Mouse (Mus musculus): ENCODE data around the gene Gm17334. TPM values are rescaled to one million over a fixed set of nuclear protein-coding genes. Genes with fewer than 3 reads are reported as not detected.

Gene Gm17334
- polyA plus RNA-seq, 1 experiment: 0.18 TPM

DNA sequence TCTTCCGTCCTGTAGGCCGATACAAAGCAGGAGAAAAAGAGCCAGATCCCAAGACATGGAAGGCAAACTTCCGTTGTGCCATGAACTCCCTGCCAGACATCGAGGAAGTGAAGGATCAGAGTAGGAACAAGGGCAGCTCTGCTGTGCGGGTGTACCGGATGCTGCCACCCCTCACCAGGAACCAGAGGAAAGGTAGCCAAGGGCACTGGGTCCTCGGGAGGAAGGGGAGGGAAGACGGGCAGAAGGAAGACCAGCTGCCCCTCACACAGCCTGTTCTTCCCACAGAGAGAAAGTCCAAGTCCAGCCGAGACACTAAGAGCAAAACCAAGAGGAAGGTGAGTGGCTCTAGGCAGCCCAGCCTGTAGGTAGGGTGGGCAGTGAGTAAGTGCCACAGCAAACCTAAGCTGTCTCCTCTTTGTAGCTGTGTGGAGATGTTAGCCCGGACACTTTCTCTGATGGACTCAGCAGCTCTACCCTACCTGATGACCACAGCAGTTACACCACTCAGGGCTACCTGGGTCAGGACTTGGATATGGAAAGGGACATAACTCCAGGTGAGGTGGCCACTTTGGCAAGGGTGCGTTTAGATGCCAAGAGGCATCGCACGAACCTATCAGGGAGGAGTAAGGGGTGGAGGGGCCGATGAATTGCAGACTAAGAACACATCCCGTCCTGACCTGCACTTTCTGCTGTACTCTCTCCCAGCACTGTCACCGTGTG is 814 bp upstream of the Gm17334 start:
- no peak overlapping the region for H3ac ChIP-seq (ENCODE audit: control insufficient read depth, insufficient read length, low read depth)
- peaks cover 73% of the 10 kb centered on the region for H3K79me2 ChIP-seq (ENCODE audit: control insufficient read depth, insufficient read depth)
- no peak for TF ChIP-seq MAX (IDR thresholded peaks at IDR 0.05)
- TF ChIP-seq CTCF (IDR thresholded peaks at IDR 0.05; ENCODE audit: control insufficient read depth, insufficient read depth, insufficient read length): no peak
- TF ChIP-seq MYOG (IDR thresholded peaks at IDR 0.05; ENCODE audit: control insufficient read depth, extremely low read depth, insufficient read length): no peak
- TF ChIP-seq FOSL1 (IDR thresholded peaks at IDR 0.05; ENCODE audit: insufficient read depth, low read length, poor library complexity, severe bottlenecking): no peak
- no peak for TF ChIP-seq MYOD1 (IDR thresholded peaks at IDR 0.05; ENCODE audit: control insufficient read depth, insufficient read length, low read depth)
- TF ChIP-seq CEBPB (IDR thresholded peaks at IDR 0.05; ENCODE audit: low read depth): no peak
- TF ChIP-seq USF1 (IDR thresholded peaks at IDR 0.05; ENCODE audit: low read depth): no peak
- no peak overlapping the region for H3K4me3 ChIP-seq (ENCODE audit: insufficient read depth, poor library complexity, severe bottlenecking)
- peaks cover 80% of the 10 kb centered on the region for H3K36me3 ChIP-seq (ENCODE audit: control insufficient read depth, insufficient read depth)
- peaks cover 52% of the 10 kb centered on the region for H3K79me3 ChIP-seq (ENCODE audit: low read depth)
- H3K27me3 ChIP-seq (ENCODE audit: control insufficient read depth, insufficient read depth, insufficient read length): no peaks in the 10 kb centered on the region

- TF ChIP-seq CTCF (IDR thresholded peaks at IDR 0.05; ENCODE audit: control insufficient read depth, insufficient read depth, insufficient read length) (no peak), MYOD1 (IDR thresholded peaks at IDR 0.05; ENCODE audit: control insufficient read depth, insufficient read length, low read depth) (no peak), CEBPB (IDR thresholded peaks at IDR 0.05; ENCODE audit: low read depth) (no peak), FOSL1 (IDR thresholded peaks at IDR 0.05; ENCODE audit: insufficient read depth, low read length, poor library complexity, severe bottlenecking) (no peak), MAX (IDR thresholded peaks at IDR 0.05) (no peak), USF1 (IDR thresholded peaks at IDR 0.05; ENCODE audit: low read depth) (no peak), MYOG (IDR thresholded peaks at IDR 0.05; ENCODE audit: control insufficient read depth, extremely low read depth, insufficient read length) (no peak)
- no peak overlapping the region for H3ac ChIP-seq (ENCODE audit: control insufficient read depth, insufficient read length, low read depth)
- peaks cover 50% of the 10 kb centered on the region for H3K79me3 ChIP-seq (ENCODE audit: low read depth)
- H3K79me2 ChIP-seq (ENCODE audit: control insufficient read depth, insufficient read depth): peaks cover 73% of the 10 kb centered on the region
- no peak overlapping the region for H3K4me3 ChIP-seq (ENCODE audit: insufficient read depth, poor library complexity, severe bottlenecking)
- H3K36me3 ChIP-seq (ENCODE audit: control insufficient read depth, insufficient read depth): peaks cover 67% of the 10 kb centered on the region
- H3K27me3 ChIP-seq (ENCODE audit: control insufficient read depth, insufficient read depth, insufficient read length): no peaks in the 10 kb centered on the region
Measured at GRCm38 (mm10) chr11:53772536-53772935, 451 bp downstream of the Gm17334 start.

DNA sequence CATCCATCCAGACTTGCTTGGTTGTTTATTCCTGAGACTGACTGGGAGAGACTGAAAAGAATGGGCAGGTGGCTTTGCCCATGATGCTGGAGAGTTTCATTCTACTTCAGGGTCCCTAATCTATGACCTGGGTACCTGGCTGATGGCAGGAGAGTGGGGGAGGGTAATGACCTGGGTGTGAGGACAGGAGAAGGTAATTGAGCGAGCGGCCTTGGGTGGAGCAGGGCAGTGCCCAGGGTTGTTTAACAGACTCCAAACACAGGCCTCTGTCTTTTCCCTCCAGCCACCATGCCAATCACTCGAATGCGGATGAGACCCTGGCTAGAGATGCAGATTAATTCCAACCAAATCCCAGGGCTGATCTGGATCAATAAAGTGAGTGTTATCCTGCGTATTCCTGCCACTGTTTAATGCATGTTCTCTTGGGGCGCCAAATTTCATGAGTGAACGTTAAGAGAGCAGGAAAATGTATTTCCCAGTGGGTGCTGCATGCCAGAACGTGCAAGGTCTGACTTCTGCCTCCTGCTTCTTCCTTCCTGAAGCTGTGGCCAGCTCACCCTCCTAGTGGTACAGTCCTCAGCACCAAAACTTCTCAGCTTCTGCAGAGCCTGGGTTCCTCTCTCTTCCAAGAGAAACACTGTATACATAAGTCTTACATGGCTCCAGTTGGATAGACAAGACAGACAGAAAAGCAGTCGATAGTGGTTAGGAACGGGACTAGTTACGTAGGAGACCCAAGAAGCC is 1.8 kb downstream of the Gm17334 start:
- Histone ChIP-seq H3K4me3 (ENCODE audit: insufficient read depth, poor library complexity, severe bottlenecking) (peak overlapping the region; percentile 100), H3K36me3 (ENCODE audit: control insufficient read depth, insufficient read depth) (peaks cover 54% of the 10 kb centered on the region), H3K79me3 (ENCODE audit: low read depth) (peaks cover 50% of the 10 kb centered on the region), H3K27me3 (ENCODE audit: control insufficient read depth, insufficient read depth, insufficient read length) (no peaks in the 10 kb centered on the region), H3K79me2 (ENCODE audit: control insufficient read depth, insufficient read depth) (peaks cover 70% of the 10 kb centered on the region), H3ac (ENCODE audit: control insufficient read depth, insufficient read length, low read depth) (peak overlapping the region; percentile 32)
- TF ChIP-seq MYOD1 (IDR thresholded peaks at IDR 0.05; ENCODE audit: control insufficient read depth, insufficient read length, low read depth): no peak
- no peak for TF ChIP-seq FOSL1 (IDR thresholded peaks at IDR 0.05; ENCODE audit: insufficient read depth, low read length, poor library complexity, severe bottlenecking)
- TF ChIP-seq MAX (IDR thresholded peaks at IDR 0.05): no peak
- TF ChIP-seq USF1 (IDR thresholded peaks at IDR 0.05; ENCODE audit: low read depth): no peak
- TF ChIP-seq CEBPB (IDR thresholded peaks at IDR 0.05; ENCODE audit: low read depth): no peak
- no peak for TF ChIP-seq MYOG (IDR thresholded peaks at IDR 0.05; ENCODE audit: control insufficient read depth, extremely low read depth, insufficient read length)
- no peak for TF ChIP-seq CTCF (IDR thresholded peaks at IDR 0.05; ENCODE audit: control insufficient read depth, insufficient read depth, insufficient read length)

GRCm38 (mm10) chr11:53770125-53770791 is 2.7 kb downstream of the Gm17334 start:
- H3ac ChIP-seq (ENCODE audit: control insufficient read depth, insufficient read length, low read depth): peak overlapping the region; percentile 86
- TF ChIP-seq CTCF (IDR thresholded peaks at IDR 0.05; ENCODE audit: control insufficient read depth, insufficient read depth, insufficient read length): peak; percentile 54
- no peak for TF ChIP-seq MAX (IDR thresholded peaks at IDR 0.05)
- no peak for TF ChIP-seq FOSL1 (IDR thresholded peaks at IDR 0.05; ENCODE audit: insufficient read depth, low read length, poor library complexity, severe bottlenecking)
- TF ChIP-seq USF1 (IDR thresholded peaks at IDR 0.05; ENCODE audit: low read depth): no peak
- TF ChIP-seq MYOG (IDR thresholded peaks at IDR 0.05; ENCODE audit: control insufficient read depth, extremely low read depth, insufficient read length): no peak
- no peak for TF ChIP-seq CEBPB (IDR thresholded peaks at IDR 0.05; ENCODE audit: low read depth)
- TF ChIP-seq MYOD1 (IDR thresholded peaks at IDR 0.05; ENCODE audit: control insufficient read depth, insufficient read length, low read depth): no peak

DNA sequence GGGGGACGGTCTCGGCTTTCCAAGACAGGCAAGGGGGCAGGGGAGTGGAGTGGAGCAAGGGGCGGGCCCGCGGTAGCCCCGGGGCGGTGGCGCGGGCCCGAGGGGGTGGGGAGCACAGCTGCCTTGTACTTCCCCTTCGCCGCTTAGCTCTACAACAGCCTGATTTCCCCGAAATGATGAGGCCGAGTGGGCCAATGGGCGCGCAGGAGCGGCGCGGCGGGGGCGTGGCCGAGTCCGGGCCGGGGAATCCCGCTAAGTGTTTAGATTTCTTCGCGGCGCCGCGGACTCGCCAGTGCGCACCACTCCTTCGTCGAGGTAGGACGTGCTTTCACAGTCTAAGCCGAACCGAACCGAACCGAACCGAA is 3.2 kb downstream of the Gm17334 start, which contains the start of gene Irf1:
Gene Irf1, plus strand, starts transcription at position 255 of the 365 bp plus-strand sequence.
- Histone ChIP-seq H3K27me3 (ENCODE audit: control insufficient read depth, insufficient read depth, insufficient read length) (no peaks in the 10 kb centered on the region), H3K79me3 (ENCODE audit: low read depth) (peaks cover 42% of the 10 kb centered on the region), H3ac (ENCODE audit: control insufficient read depth, insufficient read length, low read depth) (peak within 1 kb of the TSS; percentile 86), H3K79me2 (ENCODE audit: control insufficient read depth, insufficient read depth) (peaks cover 56% of the 10 kb centered on the region), H3K4me3 (ENCODE audit: insufficient read depth, poor library complexity, severe bottlenecking) (peak within 1 kb of the TSS; percentile 100), H3K36me3 (ENCODE audit: control insufficient read depth, insufficient read depth) (peaks cover 39% of the 10 kb centered on the region)
- TF ChIP-seq CTCF (IDR thresholded peaks at IDR 0.05; ENCODE audit: control insufficient read depth, insufficient read depth, insufficient read length) (no peak), MAX (IDR thresholded peaks at IDR 0.05) (no peak), CEBPB (IDR thresholded peaks at IDR 0.05; ENCODE audit: low read depth) (no peak), MYOD1 (IDR thresholded peaks at IDR 0.05; ENCODE audit: control insufficient read depth, insufficient read length, low read depth) (no peak), MYOG (IDR thresholded peaks at IDR 0.05; ENCODE audit: control insufficient read depth, extremely low read depth, insufficient read length) (no peak), FOSL1 (IDR thresholded peaks at IDR 0.05; ENCODE audit: insufficient read depth, low read length, poor library complexity, severe bottlenecking) (no peak), USF1 (IDR thresholded peaks at IDR 0.05; ENCODE audit: low read depth) (no peak)

More at GRCm38 (mm10) chr11:53770125-53770791, 2.7 kb downstream of the Gm17334 start:
- Histone ChIP-seq H3K4me3 (ENCODE audit: insufficient read depth, poor library complexity, severe bottlenecking) (peak overlapping the region; percentile 100), H3K36me3 (ENCODE audit: control insufficient read depth, insufficient read depth) (peaks cover 45% of the 10 kb centered on the region), H3K79me2 (ENCODE audit: control insufficient read depth, insufficient read depth) (peaks cover 61% of the 10 kb centered on the region), H3K79me3 (ENCODE audit: low read depth) (peaks cover 44% of the 10 kb centered on the region), H3K27me3 (ENCODE audit: control insufficient read depth, insufficient read depth, insufficient read length) (no peaks in the 10 kb centered on the region)

All from C2C12 (cell line).